Comparison of ENCODE assay signal across 11 mouse cellular contexts in genomic region chr4:123617727-123618389, GRCm38 (mm10).
DNase-seq lines count a peak whose midpoint lies in the region; ATAC-seq lines count a peak whose summit lies in the region.
"Had no signal": no experiment of that assay in that cellular context is flagged by ENCODE, and none has a peak within 500 bp of the region (broad histone marks: within the 10 kb centered on the region; RNA-seq: fewer than 3 reads in every experiment).

No protein-coding gene starts in this region.

- no peak for DNase-seq in heart, adult 8-10 months (ENCODE audit: low spot score)
- DNase-seq in limb, embryonic 11.5 days (ENCODE audit: low spot score), result no peak
- DNase-seq in limb, embryonic 10.5 days (ENCODE audit: low spot score), result no peak
- DNase-seq in embryonic facial prominence, embryonic 10.5 days (ENCODE audit: low spot score), result no peak
- DNase-seq in retina, postnatal 1 day, result no peak
- DNase-seq in urinary bladder, adult 18-20 months (ENCODE audit: low spot score in 2 of 2), result no peak
- DNase-seq: cerebellum, postnatal 14 days; right cerebral cortex, postnatal 4 days had no signal

- ATAC-seq in heart, embryonic 13.5 days (ENCODE audit: extremely low read depth, insufficient number of reproducible peaks, low FRiP score, low TSS enrichment), result no peak
- no peak for ATAC-seq in limb, embryonic 11.5 days (ENCODE audit: insufficient number of reproducible peaks, low FRiP score, low TSS enrichment, low read depth)
- ATAC-seq in megakaryocyte, adult 5-6 weeks (ENCODE audit: poor library complexity, severe bottlenecking), result peak; percentile 64

- H3K9me3 ChIP-seq in heart, embryonic 13.5 days, result 0 out of 2 replicates have a peak, but pooled peaks cover 4% of the 10 kb centered on the region
- H3K9me3 ChIP-seq in limb, embryonic 11.5 days (ENCODE audit: control insufficient read depth, low read length), result no peaks in the 10 kb centered on the region
- H3K9me3 ChIP-seq in limb, embryonic 10.5 days (replicated peaks), result no peaks in the 10 kb centered on the region
- H3K9me3 ChIP-seq in embryonic facial prominence, embryonic 10.5 days, result no peaks in the 10 kb centered on the region

- H3K27ac ChIP-seq in heart, embryonic 13.5 days (replicated peaks), result peak overlapping the region; percentile 75
- H3K27ac ChIP-seq in limb, embryonic 11.5 days (replicated peaks; ENCODE audit: low read depth, low read length), result 0 out of 2 replicates have a peak overlapping the region, but pooled peaks have one; percentile 37
- H3K27ac ChIP-seq in limb, embryonic 10.5 days, result no peak overlapping the region
- H3K27ac ChIP-seq in embryonic facial prominence, embryonic 10.5 days (replicated peaks), result peak overlapping the region; percentile 45; the same call in 1 of the 2 replicates
- H3K27ac ChIP-seq: stomach, postnatal 0 days had no signal

- no peak overlapping the region for H3K4me2 ChIP-seq in heart, embryonic 13.5 days
- H3K4me2 ChIP-seq in limb, embryonic 11.5 days (ENCODE audit: low read depth, severe bottlenecking), result no peak overlapping the region

- no peaks in the 10 kb centered on the region for H3K27me3 ChIP-seq in heart, embryonic 13.5 days (replicated peaks)
- no peaks in the 10 kb centered on the region for H3K27me3 ChIP-seq in limb, embryonic 11.5 days (ENCODE audit: control insufficient read depth, insufficient read depth, low read length)
- no peaks in the 10 kb centered on the region for H3K27me3 ChIP-seq in limb, embryonic 10.5 days (ENCODE audit: low read depth, poor library complexity, severe bottlenecking)
- H3K27me3 ChIP-seq in embryonic facial prominence, embryonic 10.5 days (replicated peaks; ENCODE audit: low read depth, poor library complexity, severe bottlenecking), result no peaks in the 10 kb centered on the region

- H3K36me3 ChIP-seq in heart, embryonic 13.5 days, result 0 out of 2 replicates have a peak, but pooled peaks cover 4% of the 10 kb centered on the region
- no peaks in the 10 kb centered on the region for H3K36me3 ChIP-seq in limb, embryonic 11.5 days (ENCODE audit: control insufficient read depth, insufficient read depth, low read length)
- H3K36me3 ChIP-seq in limb, embryonic 10.5 days, result no peaks in the 10 kb centered on the region
- no peaks in the 10 kb centered on the region; the same call in 1 of the 2 replicates for H3K36me3 ChIP-seq in embryonic facial prominence, embryonic 10.5 days (replicated peaks)

- no peak overlapping the region for H3K4me3 ChIP-seq in heart, embryonic 13.5 days
- no peak overlapping the region for H3K4me3 ChIP-seq in limb, embryonic 11.5 days (ENCODE audit: low read depth, low read length)
- no peak overlapping the region for H3K4me3 ChIP-seq in limb, embryonic 10.5 days
- no peak overlapping the region for H3K4me3 ChIP-seq in embryonic facial prominence, embryonic 10.5 days

- H3K9ac ChIP-seq in heart, embryonic 13.5 days, result peak overlapping the region; percentile 47
- H3K9ac ChIP-seq in limb, embryonic 11.5 days (ENCODE audit: low read length), result no peak overlapping the region

- peaks cover 64% of the 10 kb centered on the region for H3K4me1 ChIP-seq in heart, embryonic 13.5 days
- H3K4me1 ChIP-seq in limb, embryonic 11.5 days (ENCODE audit: control insufficient read depth, insufficient read depth, low read length), result 0 out of 2 replicates have a peak, but pooled peaks cover 2% of the 10 kb centered on the region
- peaks cover 12% of the 10 kb centered on the region; the same call in 1 of the 2 replicates for H3K4me1 ChIP-seq in limb, embryonic 10.5 days
- peaks cover 35% of the 10 kb centered on the region for H3K4me1 ChIP-seq in embryonic facial prominence, embryonic 10.5 days

- 69% methylated on average over 5 of the region's 5 CpGs for WGBS in heart, embryonic 13.5 days
- WGBS in limb, embryonic 11.5 days, result 81% methylated on average over 5 of the region's 5 CpGs
- 83% methylated on average over 5 of the region's 5 CpGs for WGBS in limb, embryonic 10.5 days
- WGBS in embryonic facial prominence, embryonic 10.5 days, result 45% methylated on average over 5 of the region's 5 CpGs
